Mouse (Mus musculus) granulocyte monocyte progenitor cell, adult 5-6 weeks (primary cell): Measurements from ENCODE around the gene Kctd6. TPM values are rescaled to one million over a fixed set of nuclear protein-coding genes. Genes with fewer than 3 reads are reported as not detected.

ENCODE experiments used
- ATAC-seq: replicated peaks from 2 replicates; pipeline ENCODE4 v1.8.0; 2016; ENCODE audit warnings: mild to moderate bottlenecking, moderate TSS enrichment, inconsistent platforms; ENCODE audit not compliant: poor library complexity, severe bottlenecking
- total RNA-seq, 2 experiments: library from RNA; stranded (forward) in 1 of 2; stranded (reverse) in 1 of 2; fragments of 200-712, 200-1000 nt in 1 of 2; fragments of >200 nt in 1 of 2; fragmentation: Nextera tagmentation in 1 of 2; gene quantifications; 2 replicates each; pipeline ENCODE4 v1.2.3; 2014 to 2017

Gene Kctd6
- total RNA-seq (2014; fragmentation: Nextera tagmentation), result 6.6 and 12.7 TPM in 2 replicates
- total RNA-seq (2017), result 6.2 and 6.6 TPM in 2 replicates

DNA sequence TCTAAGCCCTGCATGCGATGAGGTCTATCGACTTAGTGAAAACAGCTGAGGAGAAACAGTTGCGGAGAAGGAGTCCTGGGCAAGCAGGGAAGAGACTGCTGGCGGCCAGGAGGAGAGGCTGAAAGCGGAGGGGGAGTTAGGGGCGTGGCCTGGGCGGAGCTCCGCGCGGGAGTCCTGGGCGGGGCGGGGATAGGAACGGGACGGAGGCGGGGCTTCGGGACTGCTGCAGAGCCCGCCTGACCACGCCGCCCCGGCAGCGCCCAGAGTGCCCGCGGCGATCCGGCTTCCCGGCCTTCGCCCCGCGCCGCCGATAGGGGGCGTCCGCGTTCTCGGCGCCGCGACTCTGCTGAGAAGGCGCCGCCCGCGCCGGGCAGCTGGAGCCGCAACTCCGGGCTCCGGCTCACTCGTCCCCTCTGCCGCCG, at the start of gene Kctd6:
Gene Kctd6 (plus strand): TSS at position 338 of the 422 bp plus-strand sequence.
- peak; percentile 93 for ATAC-seq

DNA sequence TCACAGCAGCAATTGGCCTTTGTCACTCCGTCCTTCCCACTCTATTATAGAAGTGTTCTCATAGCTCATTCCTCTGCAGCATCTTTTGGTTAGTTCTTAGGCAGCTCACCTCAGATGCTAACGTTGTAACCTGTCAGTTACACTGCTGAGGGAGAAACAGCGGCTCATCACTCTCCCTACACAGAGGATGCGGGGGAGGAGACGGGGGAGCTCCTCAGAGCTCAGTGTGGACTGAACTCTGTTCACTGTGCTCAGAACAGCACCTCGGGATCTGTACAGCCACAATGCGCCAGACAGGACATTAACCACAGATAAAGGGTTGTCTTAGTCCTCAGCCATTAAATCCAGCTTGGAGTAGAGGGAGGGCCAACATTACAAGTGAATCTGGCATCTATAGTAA, 49.5 kb upstream of the Kctd6 start:
- no peak for ATAC-seq

DNA sequence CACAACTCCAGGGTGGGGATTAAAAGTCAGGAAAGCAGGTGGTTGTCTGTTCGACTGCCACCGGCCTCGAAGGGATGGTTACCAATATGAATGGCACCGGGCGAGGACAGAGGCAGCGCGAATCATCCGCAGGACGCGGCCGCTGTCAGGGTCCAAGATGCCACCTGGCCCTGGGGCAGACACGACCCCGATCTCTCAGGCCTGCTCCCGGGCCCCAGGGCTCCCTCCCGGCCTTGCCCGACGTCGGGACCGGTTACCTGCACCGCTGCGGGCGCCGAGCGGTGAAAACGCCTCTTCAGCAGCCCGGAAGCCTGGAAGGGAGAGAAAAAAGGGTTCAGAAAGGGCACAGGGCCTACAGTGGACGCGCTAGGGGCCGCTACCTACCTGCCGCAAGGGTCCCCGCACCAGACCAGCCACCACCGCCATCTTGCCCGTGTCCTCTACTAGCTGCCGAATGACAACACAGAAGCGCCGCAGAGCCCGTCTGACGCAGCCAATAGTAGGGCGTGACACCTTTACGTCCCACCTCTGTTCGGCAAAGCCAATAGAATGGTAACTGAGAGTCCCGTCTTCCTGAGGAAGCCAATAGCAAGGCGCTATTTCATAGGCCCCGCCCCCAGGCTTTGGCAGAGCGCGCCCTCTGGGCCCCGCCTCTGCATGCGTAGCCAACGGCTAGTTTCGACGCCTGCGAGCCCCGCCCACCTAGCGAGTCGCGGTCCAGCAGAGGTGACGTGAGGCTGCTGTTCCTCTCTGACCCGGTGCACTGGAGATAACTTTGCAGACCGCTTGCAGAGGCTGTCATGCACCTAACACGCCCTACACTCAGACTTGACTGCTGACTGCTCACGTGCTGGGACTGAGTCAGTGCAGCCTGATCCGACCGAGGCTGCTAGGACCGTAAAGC, 41.2 kb upstream of the Kctd6 start, which contains the start of gene Pdhb:
Gene Pdhb (minus strand): TSS at position 519 of the 904 bp plus-strand sequence.
- peak; percentile 86 for ATAC-seq

DNA sequence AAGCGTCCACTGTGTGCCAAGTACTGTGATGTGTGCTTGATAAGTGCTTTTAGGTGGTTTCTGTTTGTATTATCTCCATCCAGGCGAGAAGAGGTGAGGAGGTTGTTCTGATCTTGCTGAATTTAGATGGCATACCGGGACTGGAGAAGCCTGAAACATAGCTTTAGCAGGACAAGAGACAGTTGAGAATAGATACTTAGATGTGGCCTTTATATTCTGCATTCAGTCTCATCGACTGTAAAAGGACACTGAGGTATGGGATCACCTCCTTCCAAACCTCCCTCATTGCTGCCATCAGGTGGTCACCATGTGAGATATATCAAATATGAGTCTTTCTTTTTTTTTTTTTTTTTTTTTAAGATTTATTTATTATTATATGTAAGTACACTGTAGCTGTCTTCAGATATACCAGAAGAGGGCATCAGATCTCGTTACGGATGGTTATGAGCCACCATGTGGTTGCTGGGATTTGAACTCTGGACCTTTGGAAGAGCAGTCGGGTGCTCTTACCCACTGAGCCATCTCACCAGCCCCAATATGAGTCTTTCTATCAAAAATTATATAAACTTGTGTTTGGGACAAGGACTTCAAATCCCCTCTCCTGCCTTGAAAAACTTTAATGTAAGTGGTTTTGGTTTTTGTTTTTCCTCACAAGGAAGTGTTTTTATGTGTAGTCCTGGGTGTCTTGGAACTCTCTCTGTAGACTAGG, 40.2 kb upstream of the Kctd6 start:
- 0 out of 2 replicates have a peak, but pooled peaks have one; percentile 15 for ATAC-seq

DNA sequence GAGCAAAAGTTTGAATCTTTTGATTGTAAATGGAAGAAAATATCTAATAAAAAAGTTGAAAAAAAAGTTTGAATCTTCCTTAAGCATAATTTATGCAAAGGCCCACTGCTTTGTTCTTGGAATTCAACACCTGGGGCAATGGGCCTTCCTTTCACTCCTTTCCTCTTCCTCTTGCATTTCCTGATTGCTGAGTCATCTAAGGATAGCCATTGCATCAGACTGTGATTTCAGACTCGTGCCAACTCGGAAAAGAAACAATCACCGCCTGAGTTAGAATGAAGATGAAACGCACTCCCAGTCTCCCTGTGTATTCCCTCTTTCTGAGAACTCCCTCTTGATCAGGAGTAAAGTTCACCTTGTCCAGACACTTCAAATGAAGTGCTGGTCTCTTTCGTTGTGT, 39.3 kb upstream of the Kctd6 start:
- no peak for ATAC-seq

DNA sequence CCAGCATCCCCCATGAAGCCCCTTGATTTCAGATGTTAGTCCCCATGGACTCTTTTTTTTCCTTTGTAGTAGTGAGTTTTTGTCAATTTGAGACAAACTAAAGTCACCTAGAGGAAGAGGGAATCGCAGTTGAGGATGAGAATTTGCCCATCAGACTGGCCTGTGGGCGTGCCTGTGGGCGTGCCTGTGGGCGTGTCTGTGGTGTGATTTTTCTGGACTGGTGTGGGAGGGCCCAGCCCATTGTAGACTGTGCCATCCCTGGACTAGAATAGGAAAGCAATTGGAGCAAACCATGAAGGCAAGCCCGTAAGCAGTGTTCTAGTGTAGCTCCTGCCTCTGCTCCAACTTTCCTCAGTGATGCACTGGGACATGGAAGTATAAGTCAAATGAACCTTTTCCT, 37.7 kb upstream of the Kctd6 start:
- ATAC-seq, result 0 out of 2 replicates have a peak, but pooled peaks have one; percentile 9

DNA sequence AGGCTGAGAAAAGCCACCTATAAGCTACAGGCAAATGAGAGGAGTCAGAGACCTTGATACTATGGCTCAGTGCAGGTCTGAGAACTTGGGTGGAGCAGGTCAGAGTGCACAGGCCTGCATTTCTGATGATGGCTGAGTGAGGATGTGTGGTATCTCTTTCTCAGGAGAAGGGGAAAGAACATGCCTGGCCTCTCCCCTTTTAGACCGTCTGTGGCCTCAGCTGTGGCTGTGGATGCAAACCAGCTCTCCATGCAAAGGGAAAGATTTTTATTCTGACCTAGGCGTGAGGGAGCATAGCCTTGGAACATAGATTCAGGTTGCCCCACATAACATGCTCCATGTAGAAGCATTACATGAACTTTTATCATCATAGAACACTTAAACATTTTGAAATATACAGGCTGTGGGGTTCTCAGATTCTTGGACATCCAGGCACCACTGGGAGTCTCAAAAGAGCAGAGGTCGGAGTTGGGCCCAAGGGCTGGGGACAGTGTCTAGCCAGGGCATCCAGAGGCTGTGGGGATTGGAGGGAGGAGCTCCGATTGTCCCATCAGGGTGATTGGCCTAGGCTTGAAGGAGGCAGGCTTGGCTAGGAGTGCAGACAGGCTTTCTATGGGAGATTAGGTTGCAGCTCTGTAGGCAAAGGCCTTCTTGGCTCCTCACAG, 33.4 kb upstream of the Kctd6 start:
- ATAC-seq, result no peak

DNA sequence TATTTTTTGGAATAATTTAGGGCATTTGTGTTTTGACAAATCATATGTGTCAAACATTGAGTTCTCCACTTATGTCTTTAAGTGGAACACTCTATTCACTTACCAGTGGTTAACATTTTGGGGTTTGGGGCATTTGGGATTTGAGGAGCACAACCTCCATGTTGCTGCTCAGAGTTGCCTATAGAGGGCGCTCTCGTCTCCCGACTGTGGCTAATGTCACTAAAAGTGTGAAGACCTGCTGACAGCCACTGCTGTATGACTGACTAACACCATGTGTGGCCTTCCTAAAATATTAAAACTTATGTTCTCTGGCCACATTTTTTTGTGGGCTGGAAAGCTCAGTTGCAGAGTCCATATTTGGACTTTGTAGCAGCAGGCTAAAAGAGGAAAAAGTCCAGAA, 30.6 kb upstream of the Kctd6 start:
- ATAC-seq, result peak; percentile 46; the same call in 1 of the 2 replicates

DNA sequence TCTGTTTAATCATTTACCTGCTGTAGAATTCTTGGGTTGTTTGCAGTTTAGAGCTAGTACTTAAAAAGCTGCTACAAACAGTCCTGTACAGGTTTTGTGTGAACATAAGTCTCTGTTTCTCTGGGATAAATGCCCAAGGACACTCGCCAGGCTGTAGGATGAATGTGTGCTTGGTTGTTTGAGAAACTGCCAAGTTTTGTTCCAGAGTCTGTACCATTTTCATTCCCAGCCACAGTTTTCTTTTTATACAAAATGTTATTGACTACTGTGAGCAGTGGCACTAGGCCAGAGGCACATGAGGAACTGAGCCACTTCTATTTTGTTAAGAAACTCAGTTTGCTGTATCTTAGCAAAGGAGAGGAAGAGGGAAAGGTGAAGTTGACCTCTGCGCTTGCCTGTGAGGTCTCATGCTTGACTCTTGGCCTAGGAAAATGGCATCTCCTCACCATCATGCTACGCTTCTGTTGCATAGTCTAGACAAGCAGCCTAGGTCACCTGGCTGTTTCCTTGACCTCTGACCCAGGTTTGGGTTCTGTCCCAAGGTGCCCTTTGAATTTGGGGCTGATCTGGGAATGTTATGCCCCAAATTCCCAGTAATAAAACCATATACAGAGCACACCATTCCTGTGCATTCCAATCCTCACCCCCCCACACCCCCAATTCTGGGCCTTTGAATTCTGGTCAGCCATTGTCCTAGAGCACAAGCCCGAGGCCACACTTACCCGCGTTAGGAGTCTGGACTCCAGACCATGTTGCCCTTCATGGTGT, 27.5 kb upstream of the Kctd6 start:
- ATAC-seq, result no peak

DNA sequence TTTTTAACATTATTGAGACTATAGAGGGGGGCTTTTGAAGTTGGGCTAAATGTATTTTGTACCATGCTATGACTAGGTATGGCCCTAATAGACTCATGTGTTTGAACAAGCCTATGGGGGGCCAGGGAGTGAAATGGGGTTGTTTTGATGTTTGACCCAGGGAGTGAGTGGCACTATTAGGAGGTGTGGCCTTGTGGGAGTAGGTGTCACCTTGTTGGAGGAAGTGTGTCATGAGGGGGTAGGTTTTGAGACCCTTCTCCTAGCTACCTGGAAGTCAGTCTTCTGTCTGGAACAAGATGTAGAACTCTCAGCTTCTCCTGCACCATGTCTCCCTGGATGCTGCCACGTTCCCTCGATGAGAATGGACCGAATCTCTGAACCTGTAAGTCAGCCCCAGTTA, 23.4 kb upstream of the Kctd6 start:
- no peak for ATAC-seq

DNA sequence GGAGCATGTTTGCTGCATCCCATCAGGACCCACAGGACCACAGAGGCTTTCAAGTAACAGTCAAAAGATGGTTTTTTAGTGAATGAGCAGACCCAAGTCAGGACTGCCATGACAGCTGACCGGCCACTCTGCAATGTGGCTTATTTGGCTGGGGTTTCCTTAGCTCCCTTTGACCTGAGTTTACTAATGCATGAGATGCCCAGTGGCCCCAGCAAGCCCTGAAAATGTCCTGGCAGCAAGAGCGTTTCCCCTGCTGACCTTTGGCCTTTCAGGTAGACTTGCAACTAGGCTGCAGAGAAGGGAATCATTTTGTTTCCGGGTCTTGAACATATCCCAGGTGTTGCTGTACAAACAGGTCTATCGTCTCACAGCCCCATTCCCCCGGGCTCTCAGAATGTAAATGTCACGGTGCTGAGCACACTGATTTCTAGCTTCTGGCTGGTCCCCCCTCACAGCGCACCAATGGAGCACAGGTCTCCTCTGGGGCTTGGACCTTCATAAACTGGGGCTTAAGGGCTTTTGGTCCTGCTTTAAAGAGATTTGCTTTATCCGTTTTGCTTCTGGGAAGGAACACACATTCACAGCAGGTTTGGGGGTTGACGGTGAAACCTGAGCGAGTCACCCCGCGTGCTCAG, 22.5 kb upstream of the Kctd6 start:
- ATAC-seq, result no peak

DNA sequence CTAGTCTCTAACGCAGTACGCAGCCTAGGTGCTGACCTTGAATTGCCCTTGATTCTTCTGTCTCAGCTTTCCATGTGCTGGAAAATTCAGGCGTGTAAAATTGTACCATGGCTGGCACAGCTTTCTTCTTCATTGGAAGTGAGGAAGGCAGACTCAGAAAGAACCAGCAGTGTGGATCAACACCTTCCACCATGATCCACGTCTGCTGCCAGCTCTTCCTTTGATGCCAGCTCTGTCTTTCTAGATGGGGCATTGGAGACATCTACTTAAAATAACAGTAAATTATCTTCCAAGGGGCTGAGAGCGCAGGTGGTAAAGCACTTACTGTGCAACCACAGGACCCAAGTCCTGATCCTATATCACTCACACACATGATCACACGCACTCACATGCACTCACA, 21.2 kb upstream of the Kctd6 start:
- no peak for ATAC-seq

DNA sequence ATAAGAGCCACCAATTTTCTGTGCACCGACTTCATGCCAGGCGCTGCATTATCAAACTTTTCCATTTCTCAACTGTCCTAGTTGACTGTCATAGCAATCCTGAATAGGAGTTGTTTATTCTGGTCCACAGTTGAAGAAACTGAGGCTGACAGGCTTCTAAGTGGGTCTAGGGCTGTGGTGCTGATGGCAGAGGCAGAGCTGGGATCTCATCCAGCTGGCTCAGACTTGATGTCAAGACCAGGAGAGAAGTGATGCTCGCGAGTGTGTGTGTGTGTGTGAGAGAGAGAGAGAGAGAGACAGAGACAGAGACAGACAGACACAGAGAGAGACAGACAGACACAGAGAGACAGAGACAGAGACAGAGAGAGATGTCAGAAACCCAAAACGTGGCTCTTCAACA, 13.2 kb upstream of the Kctd6 start:
- no peak for ATAC-seq

DNA sequence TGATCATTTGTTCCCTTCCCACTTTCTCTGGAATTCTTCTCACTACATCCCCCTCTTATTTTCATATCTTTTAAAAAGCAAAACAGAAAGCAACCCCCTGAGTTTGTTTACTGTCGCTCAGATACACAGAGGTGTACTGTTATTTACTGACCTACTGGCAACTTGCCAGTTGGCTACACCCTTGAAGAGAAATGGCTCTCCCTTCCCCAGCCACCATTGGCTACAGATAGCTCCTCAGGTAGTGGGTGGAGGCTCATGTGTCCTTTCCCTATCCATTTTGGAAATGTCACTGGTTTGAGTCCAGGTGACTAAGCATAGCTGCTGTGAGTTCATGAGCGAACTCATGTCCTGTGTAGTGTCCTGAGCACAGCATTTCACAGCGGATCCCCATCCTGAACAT, 12.2 kb upstream of the Kctd6 start:
- ATAC-seq, result no peak

DNA sequence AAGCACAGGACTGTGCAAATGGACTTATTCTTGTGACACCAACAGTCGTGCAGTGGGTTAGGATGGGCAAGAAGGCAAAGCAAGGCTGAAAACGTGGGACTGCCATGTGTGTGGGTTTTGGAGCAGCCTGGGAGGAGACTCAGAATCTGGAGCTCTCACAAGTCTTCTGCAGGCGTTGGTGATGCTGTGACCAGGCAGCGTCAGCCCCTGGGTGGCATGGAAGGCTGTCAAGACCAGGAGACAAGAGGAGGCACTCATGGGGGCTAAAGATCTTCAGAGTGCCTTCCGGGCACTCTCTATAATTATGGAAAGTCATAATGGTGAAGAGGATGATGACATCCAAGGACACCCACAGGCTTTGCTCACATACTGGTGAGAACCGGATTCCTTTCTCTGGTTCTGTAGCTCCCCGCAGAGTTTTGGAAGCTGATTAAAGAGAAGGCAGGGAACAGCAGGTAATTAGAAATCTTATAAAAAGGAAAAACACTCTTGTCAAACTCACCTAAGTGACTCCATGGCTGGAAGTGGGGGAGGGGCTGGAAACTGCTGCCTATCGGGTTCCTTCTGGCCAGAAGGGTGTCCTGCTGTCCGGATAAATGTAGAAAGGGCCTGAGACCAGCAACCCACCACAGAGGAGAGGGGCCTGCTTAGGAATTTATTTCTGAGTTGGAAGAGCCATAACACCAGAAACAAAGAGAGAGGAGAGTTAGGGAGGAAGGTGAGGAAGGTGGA, 7.6 kb upstream of the Kctd6 start:
- ATAC-seq, result no peak

DNA sequence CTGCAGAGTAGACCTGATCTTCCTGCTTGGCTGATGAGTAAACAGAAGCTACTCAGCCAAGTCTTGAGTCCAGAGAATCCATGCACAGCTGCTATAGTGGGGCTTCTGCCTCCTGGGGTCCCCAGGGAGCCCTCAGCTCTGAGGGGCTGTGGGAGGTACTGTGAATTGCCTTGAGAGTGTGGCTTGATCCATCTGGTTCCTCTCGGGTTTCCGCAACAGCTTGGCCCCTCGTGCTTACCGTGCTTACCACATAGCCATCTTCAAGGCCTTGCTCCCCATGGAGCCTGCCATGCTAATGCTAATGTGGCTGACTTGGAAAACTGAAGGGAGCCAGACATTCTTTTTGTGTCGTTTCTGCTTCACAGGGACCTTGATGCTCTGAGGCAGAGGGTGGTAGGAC, 6.8 kb upstream of the Kctd6 start:
- no peak for ATAC-seq

DNA sequence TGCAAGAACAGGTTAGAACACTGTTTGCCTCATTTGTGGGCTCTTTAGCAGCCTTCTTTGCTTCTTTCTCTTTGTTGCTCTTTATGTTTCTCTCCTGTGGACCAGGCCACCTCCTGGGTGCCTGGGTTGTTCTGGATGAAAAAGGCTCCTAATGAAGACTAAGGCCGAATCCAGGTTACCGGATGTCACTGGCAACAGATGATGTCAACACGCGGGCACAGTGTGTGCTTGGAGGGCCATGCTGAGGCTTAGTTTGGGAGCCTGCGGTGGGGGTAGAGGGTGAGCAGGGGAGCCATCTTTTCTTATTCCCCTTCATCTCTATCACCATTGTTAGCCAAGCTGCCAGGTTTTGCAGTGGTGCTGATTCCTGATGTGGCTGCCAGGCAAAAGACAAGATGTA, 6.4 kb upstream of the Kctd6 start:
- no peak for ATAC-seq

DNA sequence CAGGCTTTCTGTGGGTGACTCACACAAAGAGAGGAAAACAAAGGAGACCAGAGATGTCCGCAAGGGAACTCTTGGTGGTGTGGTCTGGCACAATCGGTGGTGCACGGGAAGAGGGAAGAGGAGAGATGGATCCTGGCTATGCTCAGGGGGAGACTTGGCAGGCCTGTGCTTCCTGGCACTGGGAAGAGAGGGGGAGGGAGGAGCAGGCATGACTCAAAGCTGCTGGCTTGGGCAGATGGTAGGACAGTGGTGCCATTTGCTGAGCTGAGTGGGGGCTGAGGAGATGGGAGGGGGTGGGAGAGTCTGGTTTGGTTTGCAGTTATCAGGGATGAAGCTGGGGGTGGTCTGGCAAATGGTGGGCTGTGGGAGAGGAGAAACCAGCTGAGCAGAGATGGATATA, 5.1 kb upstream of the Kctd6 start:
- no peak for ATAC-seq

DNA sequence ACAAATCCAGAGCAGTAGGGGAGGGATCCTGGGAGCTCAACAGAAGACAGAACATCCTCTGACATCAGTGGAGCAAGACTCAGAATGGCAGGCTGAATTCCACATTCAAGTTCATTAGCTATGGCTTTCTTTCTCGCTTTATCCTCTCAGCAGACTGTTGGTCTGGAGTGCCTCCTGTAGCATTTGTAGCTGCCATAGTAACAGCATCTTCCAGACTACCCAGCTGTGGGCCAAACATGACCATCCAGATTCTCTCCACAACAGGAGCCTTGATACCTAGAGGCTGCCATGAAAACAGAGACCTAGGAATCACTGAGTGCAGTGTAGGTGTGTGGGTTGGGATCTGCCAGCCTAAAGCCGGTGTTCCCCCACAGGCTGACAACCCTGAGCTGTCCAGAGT, 4.0 kb upstream of the Kctd6 start:
- ATAC-seq, result no peak
